Mouse (Mus musculus) hindbrain, postnatal 0 days (tissue): ENCODE measurements at regions not wholly inside any gene's neighbourhood (a gene's known extent, or its start where the extent isn't known, plus 50 kb on each side); places are given as distances from the start of the nearest gene placed in this dataset.

ENCODE experiments used
- ATAC-seq: fragments of 200-750 bp; cut with Nextera tagmentation; 2 replicates; pipeline ENCODE4 v1.8.0; 2017; ENCODE audit warnings: mild to moderate bottlenecking, moderate TSS enrichment, moderate library complexity
- DNase-seq: peaks from one replicate; pipeline ENCODE4 v3.0.0-alpha.2; 2015; ENCODE audit warnings: low spot score
- H3K27ac ChIP-seq: fragments of 300-500 bp; sonication (generic); 2 replicates; pipeline ENCODE4 v1.5.1; 2014; ENCODE audit warnings: mild to moderate bottlenecking
- H3K27me3 ChIP-seq: fragments of 300-500 bp; sonication (generic); 2 replicates; pipeline ENCODE4 v1.6.1; 2014; ENCODE audit warnings: low read length, mixed read lengths; ENCODE audit not compliant: insufficient read depth
- H3K36me3 ChIP-seq: fragments of 300-500 bp; sonication (generic); 2 replicates; pipeline ENCODE4 v1.6.1; 2014; ENCODE audit warnings: low read length, mixed read lengths; ENCODE audit not compliant: insufficient read depth
- H3K4me1 ChIP-seq: fragments of 300-500 bp; sonication (generic); 2 replicates; pipeline ENCODE4 v1.6.1; 2014; ENCODE audit warnings: antibody characterized with exemption, low read length, mixed read lengths; ENCODE audit not compliant: insufficient read depth
- H3K4me2 ChIP-seq: fragments of 300-500 bp; sonication (generic); 2 replicates; pipeline ENCODE4 v1.6.1; 2014; ENCODE audit warnings: low read depth, mild to moderate bottlenecking, low read length, moderate library complexity, mixed read lengths
- H3K4me3 ChIP-seq: fragments of 300-500 bp; sonication (generic); 2 replicates; pipeline ENCODE4 v1.5.1; 2014; ENCODE audit warnings: low read length
- H3K9ac ChIP-seq: fragments of 300-500 bp; sonication (generic); replicated peaks from 2 replicates; pipeline ENCODE4 v1.6.1; 2014; ENCODE audit warnings: mild to moderate bottlenecking, low read length, moderate library complexity, mixed read lengths
- H3K9me3 ChIP-seq: fragments of 300-500 bp; sonication (generic); 2 replicates; pipeline ENCODE4 v1.6.1; 2016; ENCODE audit warnings: low read length, mixed read lengths
- CTCF ChIP-seq: IDR thresholded peaks from 2 replicates; pipeline ENCODE4 v1.5.1; 2016; ENCODE audit warnings: antibody characterized with exemption, control low read depth, low read depth
- WGBS: fragments of 180-500 bp; shearing (Covaris S2); extraction: QIAGEN DNeasy Blood & Tissue Kit; methylation state at CpG from one replicate; pipeline ENCODE4 v1.1.7; 2014; 5-methylcytosine and 5-hydroxymethylcytosine counted together

DNA sequence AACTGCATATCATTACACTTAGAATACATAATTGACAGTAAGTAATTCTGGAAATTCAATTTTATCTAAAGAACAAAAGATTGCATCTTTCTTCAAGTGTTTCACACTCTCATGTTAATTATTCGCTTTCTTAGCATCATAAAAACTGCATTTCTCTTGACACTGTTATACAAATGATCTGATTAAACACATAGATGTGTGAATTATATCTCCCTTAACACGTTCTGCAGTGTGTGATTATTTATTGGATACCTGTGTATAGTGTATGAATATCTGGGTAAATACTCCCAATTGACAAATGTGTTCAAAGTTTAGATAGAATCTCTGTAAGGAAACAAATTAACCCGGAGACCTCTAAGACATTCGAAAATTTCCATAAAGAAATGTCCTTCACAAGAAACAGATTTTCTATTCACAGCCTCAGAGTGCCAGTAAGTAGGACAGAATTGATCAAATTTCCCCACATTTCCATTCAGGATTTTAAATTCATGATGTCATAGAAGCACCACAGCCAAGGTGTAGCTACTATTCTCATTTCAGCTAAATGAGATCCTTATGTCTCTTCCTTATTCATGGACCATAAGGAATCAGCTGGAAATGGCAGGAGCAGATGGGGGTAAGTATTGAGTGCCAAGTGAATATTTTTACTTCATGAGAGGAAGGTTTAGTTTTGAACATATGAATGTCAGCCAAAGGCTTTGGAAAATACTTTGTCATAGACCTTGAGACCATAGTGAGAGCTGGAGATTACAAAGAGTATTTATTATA lies 2231.6 kb downstream of the Pcdh9 start:
- ATAC-seq (no peak), DNase-seq (peak; percentile 15)
- H3K9ac ChIP-seq = no peak overlapping the region
- no peaks in the 10 kb centered on the region for H3K36me3 ChIP-seq
- no peak overlapping the region for H3K27ac ChIP-seq
- no peak for TF ChIP-seq CTCF
- H3K4me3 ChIP-seq = no peak overlapping the region
- no peaks in the 10 kb centered on the region for H3K9me3 ChIP-seq
- H3K4me2 ChIP-seq = no peak overlapping the region
- H3K27me3 ChIP-seq = no peaks in the 10 kb centered on the region
- 80% methylated on average over 4 of the region's 4 CpGs for WGBS
- H3K4me1 ChIP-seq = no peaks in the 10 kb centered on the region

DNA sequence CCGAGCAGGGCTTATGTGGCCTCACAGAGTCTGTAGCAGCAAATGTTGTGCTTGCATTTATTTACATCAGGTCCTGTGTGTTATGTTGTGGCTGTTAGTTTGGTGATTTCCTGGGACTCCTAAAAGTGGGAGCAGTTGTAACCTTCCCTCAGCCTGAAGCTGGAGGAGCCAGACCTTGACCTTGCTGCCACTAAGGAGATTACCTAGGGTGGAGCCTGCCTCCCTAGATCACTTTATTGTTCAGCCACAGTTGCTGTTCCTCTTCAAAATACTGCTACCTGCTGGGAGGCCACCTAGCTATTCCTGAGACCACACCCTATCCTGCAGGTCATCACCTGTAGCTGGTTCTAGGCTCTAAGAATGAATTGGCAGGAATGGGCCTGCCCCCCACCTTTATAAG lies 2234.5 kb downstream of the Pcdh9 start:
- H3K4me2 ChIP-seq = no peak overlapping the region
- no peaks in the 10 kb centered on the region for H3K4me1 ChIP-seq
- no peak for ATAC-seq
- 88% methylated on average over 1 of the region's 1 CpGs for WGBS
- no peaks in the 10 kb centered on the region for H3K36me3 ChIP-seq
- no peak for TF ChIP-seq CTCF
- no peak for DNase-seq
- H3K27ac ChIP-seq = no peak overlapping the region
- no peak overlapping the region for H3K4me3 ChIP-seq
- H3K9me3 ChIP-seq = no peaks in the 10 kb centered on the region
- no peaks in the 10 kb centered on the region for H3K27me3 ChIP-seq
- no peak overlapping the region for H3K9ac ChIP-seq

DNA sequence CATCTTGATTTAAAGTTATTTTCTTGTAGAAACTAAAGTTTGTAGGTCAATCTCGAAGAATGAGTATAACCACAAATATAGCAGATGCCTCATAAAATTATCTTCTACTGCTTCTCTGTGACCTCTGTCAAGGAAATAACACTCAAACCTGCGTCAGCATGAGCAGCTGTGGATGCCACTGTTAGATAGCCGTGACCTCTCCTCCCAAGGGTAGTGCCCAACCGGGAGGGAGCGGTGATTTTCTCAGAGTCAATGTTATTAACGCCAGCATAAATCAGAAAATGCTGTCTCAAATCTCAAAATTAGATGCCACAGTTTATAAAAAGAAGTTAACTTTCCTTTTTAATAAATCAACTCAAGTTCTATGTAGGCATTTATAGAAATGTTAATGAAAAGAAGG lies 2259.5 kb downstream of the Pcdh9 start:
- Histone ChIP-seq H3K27ac (no peak overlapping the region), H3K4me2 (no peak overlapping the region), H3K4me3 (no peak overlapping the region), H3K9ac (no peak overlapping the region), H3K36me3 (no peaks in the 10 kb centered on the region), H3K9me3 (no peaks in the 10 kb centered on the region), H3K4me1 (no peaks in the 10 kb centered on the region), H3K27me3 (no peaks in the 10 kb centered on the region)
- DNase-seq = no peak
- no peak for ATAC-seq
- WGBS = 64% methylated on average over 6 of the region's 6 CpGs
- no peak for TF ChIP-seq CTCF

DNA sequence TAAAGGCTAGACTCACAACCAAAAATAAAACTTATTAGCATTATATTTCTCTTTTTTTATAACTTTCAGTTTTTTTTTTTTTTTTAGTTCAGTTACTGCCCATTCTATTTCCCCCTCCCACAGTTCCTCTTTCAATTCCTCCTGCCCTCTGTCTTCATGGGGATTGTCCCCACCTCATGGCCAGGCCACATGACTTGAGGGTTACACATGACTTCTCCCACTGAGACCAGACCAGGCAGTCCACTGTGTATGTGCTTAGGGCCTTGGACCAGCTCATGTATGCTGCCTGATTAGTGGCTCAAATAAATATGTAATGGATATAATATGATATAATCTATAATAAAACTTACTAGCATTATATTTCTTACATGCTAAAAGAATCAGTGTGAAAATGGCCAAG lies 2276.1 kb downstream of the Pcdh9 start:
- no peaks in the 10 kb centered on the region for H3K27me3 ChIP-seq
- H3K9me3 ChIP-seq = no peaks in the 10 kb centered on the region
- H3K4me1 ChIP-seq = no peaks in the 10 kb centered on the region
- H3K4me3 ChIP-seq = no peak overlapping the region
- DNase-seq = no peak
- no peak overlapping the region for H3K4me2 ChIP-seq
- H3K36me3 ChIP-seq = no peaks in the 10 kb centered on the region
- TF ChIP-seq CTCF = no peak
- H3K9ac ChIP-seq = no peak overlapping the region
- no peak overlapping the region for H3K27ac ChIP-seq
- no peak for ATAC-seq

- H3K9ac ChIP-seq = no peak overlapping the region
- no peaks in the 10 kb centered on the region for H3K9me3 ChIP-seq
- H3K36me3 ChIP-seq = no peaks in the 10 kb centered on the region
- no peak for TF ChIP-seq CTCF
- no peaks in the 10 kb centered on the region for H3K27me3 ChIP-seq
- DNase-seq = no peak
- no peak for ATAC-seq
- H3K4me1 ChIP-seq = no peaks in the 10 kb centered on the region
- H3K27ac ChIP-seq = no peak overlapping the region
- H3K4me3 ChIP-seq = no peak overlapping the region
- no peak overlapping the region for H3K4me2 ChIP-seq
Observed at GRCm38 (mm10) chr14:91604570-91604969, 2285.9 kb downstream of the Pcdh9 start.

GRCm38 (mm10) chr14:91582462-91582861 lies 2308.0 kb downstream of the Pcdh9 start:
- WGBS = 63% methylated on average over 1 of the region's 1 CpGs
- no peak overlapping the region for H3K27ac ChIP-seq
- no peaks in the 10 kb centered on the region for H3K27me3 ChIP-seq
- H3K4me2 ChIP-seq = no peak overlapping the region
- H3K9ac ChIP-seq = no peak overlapping the region
- no peak for TF ChIP-seq CTCF
- ATAC-seq (no peak), DNase-seq (no peak)
- 0 out of 2 replicates have a peak, but pooled peaks cover 2% of the 10 kb centered on the region for H3K9me3 ChIP-seq
- H3K4me3 ChIP-seq = no peak overlapping the region
- no peaks in the 10 kb centered on the region for H3K4me1 ChIP-seq
- no peaks in the 10 kb centered on the region for H3K36me3 ChIP-seq

GRCm38 (mm10) chr14:91581684-91582424 lies 2308.6 kb downstream of the Pcdh9 start:
- no peak for TF ChIP-seq CTCF
- Histone ChIP-seq H3K4me2 (no peak overlapping the region), H3K4me1 (no peaks in the 10 kb centered on the region), H3K36me3 (no peaks in the 10 kb centered on the region), H3K9ac (no peak overlapping the region), H3K27ac (no peak overlapping the region), H3K4me3 (no peak overlapping the region), H3K27me3 (no peaks in the 10 kb centered on the region), H3K9me3 (0 out of 2 replicates have a peak, but pooled peaks cover 2% of the 10 kb centered on the region)
- 71% methylated on average over 4 of the region's 4 CpGs for WGBS
- DNase-seq = no peak
- no peak for ATAC-seq
